Mouse (Mus musculus) stomach, embryonic 16.5 days (tissue): ENCODE data around the gene Ly6g6e. TPM values are rescaled to one million over a fixed set of nuclear protein-coding genes. Genes with fewer than 3 reads are reported as not detected.
A peak's percentile ranks its signal among the peaks of the same experiment; 100 is the strongest.

Experiments used
- ATAC-seq: fragments of 200-750 bp; cut with Nextera tagmentation; 2 replicates; pipeline ENCODE4 v1.8.0; 2017; ENCODE audit warnings: moderate number of reproducible peaks, moderate TSS enrichment; ENCODE audit not compliant: insufficient read depth, low FRiP score
- H3K27ac ChIP-seq: fragments of 300-500 bp; sonication (generic); 2 replicates; pipeline ENCODE4 v1.5.1; 2014; ENCODE audit warnings: low read length
- H3K27me3 ChIP-seq: fragments of 300-500 bp; sonication (generic); 2 replicates; pipeline ENCODE4 v1.6.1; 2014; ENCODE audit warnings: low read length, control low read depth, mixed read lengths; ENCODE audit not compliant: control insufficient read depth, insufficient read depth
- H3K36me3 ChIP-seq: fragments of 300-500 bp; sonication (generic); 2 replicates; pipeline ENCODE4 v1.6.1; 2014; ENCODE audit warnings: low read length; ENCODE audit not compliant: control insufficient read depth, insufficient read depth
- H3K4me1 ChIP-seq: fragments of 300-500 bp; sonication (generic); 2 replicates; pipeline ENCODE4 v1.6.1; 2014; ENCODE audit warnings: low read length, control low read depth, mixed read lengths; ENCODE audit not compliant: control insufficient read depth, insufficient read depth
- H3K4me2 ChIP-seq: fragments of 300-500 bp; sonication (generic); 2 replicates; pipeline ENCODE4 v1.6.1; 2014; ENCODE audit warnings: low read depth, low read length, mixed read lengths
- H3K4me3 ChIP-seq: fragments of 300-500 bp; sonication (generic); replicated peaks from 2 replicates; pipeline ENCODE4 v1.5.1; 2014; ENCODE audit warnings: mild to moderate bottlenecking, low read length
- H3K9ac ChIP-seq: fragments of 300-500 bp; sonication (generic); 2 replicates; pipeline ENCODE4 v1.6.1; 2014; ENCODE audit warnings: low read length
- H3K9me3 ChIP-seq: fragments of 300-500 bp; sonication (generic); replicated peaks from 2 replicates; pipeline ENCODE4 v1.6.1; 2016; ENCODE audit warnings: low read length, control low read depth; ENCODE audit not compliant: control insufficient read depth
- WGBS: fragments of 180-500 bp; shearing (Covaris S2); extraction: QIAGEN DNeasy Blood & Tissue Kit; methylation state at CpG from one replicate; pipeline ENCODE4 v1.1.7; 2014; 5-methylcytosine and 5-hydroxymethylcytosine counted together
- polyA plus RNA-seq: library from polyadenylated mRNA; unstranded; fragments of >200 nt; fragmentation: Nextera tagmentation; extraction: Ambion mirVana; gene quantifications from 2 replicates; pipeline ENCODE4 v1.2.1, GENCODE M21; 2015

The Ly6g6e gene
- polyA plus RNA-seq, 1 experiment from 2014 or later, result 32.3 TPM

DNA sequence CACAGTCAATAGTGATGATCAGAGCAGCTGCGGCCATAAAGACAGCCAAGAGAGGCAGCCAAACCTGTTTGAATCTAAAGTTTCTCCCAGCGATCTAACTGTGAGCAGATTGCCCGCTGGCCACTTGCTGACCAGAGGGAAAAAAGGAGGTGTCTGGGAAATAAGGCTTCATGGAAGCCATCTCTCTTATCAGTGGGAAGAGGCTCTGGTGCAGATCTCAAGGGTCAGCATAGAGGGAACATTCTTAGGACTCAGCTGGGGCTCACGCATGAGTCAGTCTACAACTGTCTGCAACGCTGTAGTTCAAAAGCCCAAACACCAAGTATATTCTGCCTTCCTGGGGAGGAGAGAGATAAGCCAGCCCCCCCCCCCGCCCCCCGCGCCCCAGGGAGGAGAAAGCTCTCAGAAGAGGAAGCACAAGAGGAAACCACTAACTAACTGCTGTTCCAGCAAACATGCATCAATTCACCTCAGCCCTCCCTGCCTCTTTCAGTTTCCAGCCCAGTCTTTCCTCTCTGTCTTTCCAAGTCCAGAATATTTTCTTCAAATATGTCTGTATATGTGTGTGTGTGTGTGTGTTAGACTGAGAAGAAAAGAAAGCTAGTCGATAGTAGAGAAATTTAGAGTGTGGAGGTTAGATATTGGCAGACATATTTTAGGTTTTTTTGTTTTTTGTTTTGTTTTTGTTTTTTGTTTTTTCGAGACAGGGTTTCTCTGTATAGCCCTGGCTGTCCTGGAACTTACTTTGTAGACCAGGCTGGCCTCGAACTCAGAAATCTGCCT is 28.4 kb upstream of the Ly6g6e start:
- 30% methylated on average over 11 of the region's 11 CpGs for WGBS
- peaks cover 60% of the 10 kb centered on the region for H3K4me1 ChIP-seq
- no peaks in the 10 kb centered on the region for H3K27me3 ChIP-seq
- peak overlapping the region; percentile 100 for H3K4me2 ChIP-seq
- 0 out of 2 replicates have a peak overlapping the region, but pooled peaks have one; percentile 3 for H3K4me3 ChIP-seq
- no peak for ATAC-seq
- peaks cover 7% of the 10 kb centered on the region; the same call in 1 of the 2 replicates for H3K36me3 ChIP-seq
- H3K9me3 ChIP-seq, result no peaks in the 10 kb centered on the region
- peak overlapping the region; percentile 28 for H3K9ac ChIP-seq
- peak overlapping the region; percentile 99 for H3K27ac ChIP-seq

DNA sequence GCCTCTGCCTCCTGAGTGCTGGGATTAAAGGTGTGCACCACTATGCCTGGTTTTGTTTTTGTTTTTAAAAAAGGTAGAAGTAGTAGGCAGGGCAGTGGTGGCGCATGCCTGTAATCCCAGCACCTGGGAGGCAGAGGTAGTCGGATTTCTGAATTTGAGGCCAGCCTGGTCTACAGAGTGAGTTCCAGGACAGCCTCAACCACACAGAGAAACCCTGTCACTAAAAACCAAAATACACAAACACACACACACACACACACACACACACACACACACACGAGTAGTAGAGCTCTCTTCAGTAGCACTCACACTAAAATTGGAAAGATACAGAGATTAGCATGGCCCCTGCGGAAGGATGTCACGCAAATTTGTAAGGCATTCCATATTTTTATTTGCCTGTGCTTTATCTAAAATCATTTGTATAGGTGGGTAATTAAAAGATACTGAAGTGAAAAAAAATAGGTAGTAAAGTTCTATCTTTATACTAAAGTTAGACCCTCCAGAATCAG is 27.7 kb upstream of the Ly6g6e start:
- H3K4me1 ChIP-seq, result peaks cover 56% of the 10 kb centered on the region
- no peak for ATAC-seq
- peaks cover 11% of the 10 kb centered on the region for H3K36me3 ChIP-seq
- H3K9me3 ChIP-seq, result no peaks in the 10 kb centered on the region
- H3K4me3 ChIP-seq, result peak overlapping the region; percentile 88; the same call in 1 of the 2 replicates
- no peak overlapping the region for H3K9ac ChIP-seq
- H3K27ac ChIP-seq, result peak overlapping the region; percentile 99
- H3K27me3 ChIP-seq, result no peaks in the 10 kb centered on the region
- peak overlapping the region; percentile 67 for H3K4me2 ChIP-seq
- WGBS, result 63% methylated on average over 5 of the region's 5 CpGs

DNA sequence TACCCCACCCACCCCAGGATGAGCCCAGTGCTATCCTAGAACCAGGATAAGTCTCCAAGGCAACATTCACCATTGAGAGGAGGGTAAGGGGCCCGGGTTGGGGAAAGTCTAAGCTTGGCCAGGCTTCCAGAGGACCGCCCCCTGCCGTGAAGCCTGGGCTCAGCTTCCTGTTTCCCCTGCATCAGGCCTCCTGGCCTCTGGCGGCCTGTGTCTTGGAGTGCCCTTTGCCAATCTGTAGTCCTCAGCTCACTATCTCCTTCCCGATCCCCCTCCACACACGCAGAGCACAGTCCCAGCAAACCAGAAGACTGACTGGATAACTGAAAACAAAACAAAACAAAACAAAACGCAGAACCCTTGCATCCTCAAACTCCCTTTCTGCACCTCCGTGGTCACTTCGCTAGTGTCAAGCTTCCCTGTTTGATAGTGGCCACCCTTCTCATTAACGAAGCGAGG is 27.1 kb upstream of the Ly6g6e start, which contains the start of gene Clic1:
Gene Clic1 (plus strand): TSS at position 406 of the 456 bp plus-strand sequence.
- ATAC-seq, result peak; percentile 31
- Histone ChIP-seq H3K9me3 (no peaks in the 10 kb centered on the region), H3K36me3 (peaks cover 17% of the 10 kb centered on the region), H3K4me1 (peaks cover 55% of the 10 kb centered on the region), H3K4me3 (peak within 1 kb of the TSS; percentile 88), H3K27ac (peak within 1 kb of the TSS; percentile 99), H3K4me2 (peak within 1 kb of the TSS; percentile 67), H3K27me3 (no peaks in the 10 kb centered on the region), H3K9ac (peak within 1 kb of the TSS; percentile 96)
- 2% methylated on average over 11 of the region's 11 CpGs for WGBS

DNA sequence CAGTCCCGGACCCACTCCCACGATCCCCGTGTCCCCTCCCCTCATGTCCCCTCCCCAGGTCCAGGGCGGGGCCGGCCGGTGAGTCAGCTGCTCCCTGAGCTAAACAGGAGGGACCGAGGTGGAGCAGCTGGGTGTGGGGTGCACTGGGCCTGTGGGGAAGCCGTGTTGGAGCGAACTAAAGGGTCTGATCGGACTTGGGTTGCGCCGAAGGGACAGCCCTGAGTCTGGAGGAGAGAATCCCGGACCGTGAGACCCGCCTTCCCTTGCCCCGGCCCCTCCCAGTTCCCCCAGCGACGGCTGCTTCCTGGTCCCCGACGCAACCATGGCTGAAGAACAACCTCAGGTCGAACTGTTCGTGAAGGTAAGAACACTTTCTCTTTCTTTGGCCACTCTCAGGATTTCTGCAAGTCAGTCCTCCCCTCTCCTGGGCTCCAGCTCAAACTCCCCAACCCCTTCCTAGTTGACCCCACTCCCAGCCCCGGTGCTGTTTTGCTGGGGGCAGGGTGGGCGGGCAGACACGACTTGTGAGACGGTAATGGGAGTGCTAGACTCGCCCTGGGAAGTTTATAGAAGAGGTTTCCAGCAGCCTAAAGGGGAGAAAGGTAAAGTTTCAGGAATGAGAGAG is 26.5 kb upstream of the Ly6g6e start:
- WGBS, result under 1% methylated on average over 27 of the region's 27 CpGs
- Histone ChIP-seq H3K4me3 (peak overlapping the region; percentile 88), H3K4me1 (peaks cover 50% of the 10 kb centered on the region), H3K4me2 (peak overlapping the region; percentile 67), H3K36me3 (peaks cover 17% of the 10 kb centered on the region), H3K9me3 (no peaks in the 10 kb centered on the region), H3K27ac (peak overlapping the region; percentile 99), H3K27me3 (no peaks in the 10 kb centered on the region), H3K9ac (peak overlapping the region; percentile 96)
- ATAC-seq, result peak; percentile 12; the same call in 1 of the 2 replicates

DNA sequence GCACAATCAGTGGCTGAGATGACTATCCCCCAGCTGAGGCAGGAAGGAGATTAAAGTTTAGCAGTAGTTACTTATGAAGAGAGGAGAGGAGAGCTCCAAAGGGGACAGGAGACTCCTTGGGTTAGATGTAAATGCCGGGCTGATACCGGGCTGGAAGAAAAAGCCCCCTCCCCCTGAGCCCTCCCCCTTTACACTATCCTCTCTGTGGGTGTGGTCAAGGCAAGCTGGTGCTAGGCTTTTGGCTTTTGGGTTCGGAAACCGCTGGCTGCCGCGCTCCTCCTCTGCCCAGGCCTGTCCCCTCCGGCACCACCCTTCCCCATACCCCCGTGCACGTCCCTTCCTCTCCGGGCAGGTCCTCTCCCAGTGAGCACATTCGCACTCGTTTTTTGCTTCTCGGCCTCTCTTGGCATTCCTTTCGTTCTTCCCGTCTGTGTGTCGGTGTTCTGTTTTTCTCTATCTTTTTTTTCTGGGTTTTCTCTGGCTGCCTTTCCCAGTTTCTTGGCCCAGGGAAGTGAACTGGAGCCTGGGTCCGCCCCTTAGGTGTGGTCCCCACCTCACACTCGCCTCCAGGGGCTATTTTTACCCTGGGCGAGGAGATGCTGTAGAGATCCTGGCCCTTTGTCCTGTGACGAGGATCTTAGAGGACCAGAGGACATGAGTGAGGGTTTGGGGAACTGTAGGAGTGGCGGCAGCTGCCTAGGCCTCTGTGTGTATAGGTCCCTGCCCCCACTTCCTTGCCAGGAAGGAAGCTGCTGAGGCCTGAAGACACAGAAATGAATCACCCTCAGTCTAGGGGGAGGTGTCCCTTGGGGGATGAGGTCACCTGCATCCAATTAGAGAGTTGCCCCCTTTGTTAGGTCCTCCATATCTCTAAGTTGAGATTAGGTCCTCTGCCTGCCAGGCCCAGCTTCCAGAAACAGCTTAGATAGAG is 25.3 kb upstream of the Ly6g6e start:
- Histone ChIP-seq H3K4me3 (peak overlapping the region; percentile 88), H3K27me3 (no peaks in the 10 kb centered on the region), H3K9ac (peak overlapping the region; percentile 96), H3K27ac (peak overlapping the region; percentile 99), H3K4me2 (peak overlapping the region; percentile 67), H3K36me3 (peaks cover 17% of the 10 kb centered on the region), H3K4me1 (peaks cover 43% of the 10 kb centered on the region), H3K9me3 (no peaks in the 10 kb centered on the region)
- WGBS, result under 1% methylated on average over 21 of the region's 21 CpGs
- ATAC-seq, result peak; percentile 73

DNA sequence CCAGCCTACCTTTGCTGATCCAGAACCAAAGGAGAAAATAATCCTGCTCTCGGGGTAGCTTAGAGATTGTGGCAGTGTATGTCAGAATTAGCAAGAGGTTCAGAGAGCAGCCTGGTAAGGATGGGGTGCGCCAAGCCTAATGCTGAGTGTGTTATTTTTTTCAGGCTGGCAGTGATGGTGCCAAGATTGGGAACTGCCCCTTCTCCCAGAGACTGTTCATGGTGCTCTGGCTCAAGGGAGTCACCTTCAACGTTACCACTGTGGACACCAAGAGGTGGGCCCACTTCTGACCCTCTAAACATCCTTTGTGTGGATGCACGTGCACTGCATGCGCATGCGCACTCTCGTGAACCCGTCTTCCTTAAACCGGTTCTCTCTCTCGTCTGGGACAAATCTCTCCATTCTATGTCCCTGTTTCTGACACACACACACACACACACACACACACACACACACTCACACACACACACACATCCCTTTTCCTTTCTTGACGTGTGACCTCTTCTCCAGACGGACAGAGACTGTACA is 24.4 kb upstream of the Ly6g6e start:
- no peak for ATAC-seq
- Histone ChIP-seq H3K4me3 (peak overlapping the region; percentile 88), H3K9ac (peak overlapping the region; percentile 96), H3K27ac (peak overlapping the region; percentile 99), H3K27me3 (no peaks in the 10 kb centered on the region), H3K9me3 (no peaks in the 10 kb centered on the region), H3K4me1 (peaks cover 36% of the 10 kb centered on the region), H3K4me2 (peak overlapping the region; percentile 67), H3K36me3 (peaks cover 19% of the 10 kb centered on the region)
- 74% methylated on average over 12 of the region's 12 CpGs for WGBS

DNA sequence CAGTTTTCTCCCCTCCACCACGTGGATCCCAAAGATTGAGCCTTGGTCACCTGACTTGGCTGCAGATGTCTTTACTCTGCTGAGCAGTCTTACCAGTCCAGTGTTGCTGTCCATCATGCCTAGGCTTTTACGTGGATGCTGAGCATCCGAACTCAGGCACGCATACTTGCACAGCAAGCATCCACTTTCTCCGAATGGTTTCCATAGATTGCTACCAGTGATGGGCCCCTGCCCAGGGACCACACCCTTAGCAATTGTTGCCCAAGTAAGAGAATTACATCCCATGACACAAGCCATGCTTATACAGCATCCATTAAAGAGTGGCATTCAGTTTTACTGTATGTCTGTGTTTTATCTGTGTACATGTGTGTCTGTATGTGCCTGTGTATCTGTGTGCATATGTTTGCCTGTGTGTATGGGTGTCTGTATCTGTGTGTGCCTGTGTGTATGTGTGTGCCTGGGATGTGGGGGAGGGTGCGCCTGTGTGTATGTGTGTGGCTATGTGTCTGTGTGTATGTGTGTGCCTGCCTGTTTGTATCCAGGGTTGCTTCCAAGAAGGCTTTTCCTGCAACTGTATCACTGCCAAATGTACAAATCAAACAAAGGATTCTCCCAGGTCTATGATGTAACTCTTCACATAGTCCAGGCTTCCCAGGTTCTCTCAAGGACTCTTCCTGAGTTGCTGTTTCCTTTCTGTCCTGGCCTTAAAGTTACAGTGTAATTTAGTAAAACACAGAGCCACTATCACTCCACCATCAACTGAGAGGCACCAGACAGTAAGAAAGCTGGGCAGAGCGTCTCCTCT is 20.8 kb upstream of the Ly6g6e start:
- ATAC-seq, result no peak
- 86% methylated on average over 7 of the region's 7 CpGs for WGBS
- Histone ChIP-seq H3K4me1 (peaks cover 24% of the 10 kb centered on the region), H3K27ac (no peak overlapping the region), H3K4me2 (no peak overlapping the region), H3K27me3 (no peaks in the 10 kb centered on the region), H3K36me3 (peaks cover 23% of the 10 kb centered on the region), H3K9me3 (no peaks in the 10 kb centered on the region), H3K9ac (no peak overlapping the region), H3K4me3 (no peak overlapping the region)

DNA sequence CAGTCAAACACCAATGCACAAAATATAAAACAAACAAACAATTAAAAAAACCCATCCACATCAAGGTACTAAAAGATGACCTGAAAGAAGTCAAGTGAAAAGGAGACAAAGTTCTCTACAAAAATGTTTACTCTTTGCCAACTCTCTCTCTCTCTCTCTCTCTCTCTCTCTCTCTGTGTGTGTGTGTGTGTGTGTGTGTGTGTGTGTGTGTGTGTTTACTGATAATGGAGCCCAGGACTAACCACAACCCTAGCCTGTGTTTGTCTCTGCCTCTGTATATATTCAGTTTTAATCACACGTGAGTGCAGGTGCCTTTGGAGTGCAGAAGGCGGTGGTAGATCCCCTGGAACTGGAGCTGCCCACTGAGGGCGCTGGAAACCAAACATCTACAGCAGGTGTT is 19.6 kb upstream of the Ly6g6e start:
- ATAC-seq, result no peak

More for the DNA sequence above, 19.6 kb upstream of the Ly6g6e start:
- Histone ChIP-seq H3K4me1 (peaks cover 31% of the 10 kb centered on the region), H3K4me3 (no peak overlapping the region), H3K4me2 (no peak overlapping the region), H3K9ac (no peak overlapping the region), H3K27ac (no peak overlapping the region), H3K9me3 (no peaks in the 10 kb centered on the region), H3K27me3 (no peaks in the 10 kb centered on the region), H3K36me3 (peaks cover 31% of the 10 kb centered on the region)
- WGBS, result 60% methylated on average over 3 of the region's 3 CpGs
